Mouse (Mus musculus): Measurements from ENCODE around the gene Abcg5. TPM values are rescaled to one million over a fixed set of nuclear protein-coding genes. Genes with fewer than 3 reads are reported as not detected.

Gene Abcg5
- total and polyA plus RNA-seq, 3 experiments, result not detected

DNA sequence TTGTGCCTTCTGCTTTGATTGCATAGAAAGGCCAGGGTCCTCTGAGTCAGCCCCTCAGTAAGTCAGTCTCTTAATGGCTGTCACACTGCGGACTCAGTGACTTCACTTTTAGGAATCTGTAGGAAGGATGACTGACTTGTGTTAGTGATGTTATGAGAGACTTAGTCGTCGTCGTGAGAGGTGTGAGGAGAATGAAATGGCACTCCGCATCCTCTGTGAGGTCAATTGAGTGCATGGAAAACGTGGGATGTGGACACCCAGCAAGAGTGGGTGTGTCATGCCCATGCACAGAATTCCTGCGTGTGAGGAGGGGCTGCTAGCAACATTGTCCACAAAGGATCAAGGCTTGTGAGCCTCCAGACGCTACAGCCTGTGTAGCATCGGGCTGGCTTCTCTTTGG is 54.2 kb downstream of the Abcg5 start:
- no peak for DNase-seq (ENCODE audit: extremely low read depth)
- Histone ChIP-seq H3K79me2 (replicated peaks; ENCODE audit: control insufficient read depth, extremely low read depth, insufficient read depth, poor library complexity, severe bottlenecking) (no peaks in the 10 kb centered on the region), H3K4me3 (replicated peaks in 1 of 3; ENCODE audit: low read depth in 2 of 3, low read length in 2 of 3, poor library complexity in 1 of 3) (no peak overlapping the region), H3K9me3 (replicated peaks; ENCODE audit: low read length) (peaks cover 5% of the 10 kb centered on the region), H3K4me1 (ENCODE audit: control insufficient read depth in 1 of 2, insufficient read depth in 2 of 2) (peaks cover 8 to 12% of the 10 kb centered on the region in 2 experiments; a peak in 3 of 4 replicates), H3K27me3 (replicated peaks) (no peaks in the 10 kb centered on the region), H3K4me2 (ENCODE audit: insufficient read depth, low read depth, poor library complexity, severe bottlenecking) (no peak overlapping the region), H3K9ac (ENCODE audit: insufficient read depth, low read depth) (no peak overlapping the region), H3K27ac (ENCODE audit: insufficient read depth, low read depth) (no peak overlapping the region), H3K36me3 (replicated peaks in 1 of 2; ENCODE audit: control insufficient read depth in 1 of 2, insufficient read depth in 1 of 2, low read length in 1 of 2) (peaks cover 0 to 12% of the 10 kb centered on the region in 2 experiments)
- TF ChIP-seq CHD1 (IDR thresholded peaks at IDR 0.05; ENCODE audit: low read depth, low read length), result no peak
- TF ChIP-seq BHLHE40 (IDR thresholded peaks at IDR 0.05; ENCODE audit: low read depth, low read length), result no peak
- TF ChIP-seq ZMIZ1 (IDR thresholded peaks at IDR 0.05; ENCODE audit: low read depth, low read length), result no peak
- TF ChIP-seq USF2 (conservative IDR thresholded peaks at IDR 0.05; ENCODE audit: low read depth, low read length), result no peak
- no peak for TF ChIP-seq ZNF384 (IDR thresholded peaks at IDR 0.05; ENCODE audit: low read depth, low read length)
- TF ChIP-seq JUN (IDR thresholded peaks at IDR 0.05; ENCODE audit: insufficient read depth, low read depth, low read length), result no peak
- in situ Hi-C loops (cut with MboI; ENCODE audit: low pct_ligation_motif_present, low pct_unique_long_range_greater_than_20kb, low sequenced_read_pairs) (no loop called here), dilution Hi-C loops (cut with MboI; ENCODE audit: extremely low pct_ligation_motif_present, extremely low pct_unique_long_range_greater_than_20kb, low sequenced_read_pairs) (no loop called here)

DNA sequence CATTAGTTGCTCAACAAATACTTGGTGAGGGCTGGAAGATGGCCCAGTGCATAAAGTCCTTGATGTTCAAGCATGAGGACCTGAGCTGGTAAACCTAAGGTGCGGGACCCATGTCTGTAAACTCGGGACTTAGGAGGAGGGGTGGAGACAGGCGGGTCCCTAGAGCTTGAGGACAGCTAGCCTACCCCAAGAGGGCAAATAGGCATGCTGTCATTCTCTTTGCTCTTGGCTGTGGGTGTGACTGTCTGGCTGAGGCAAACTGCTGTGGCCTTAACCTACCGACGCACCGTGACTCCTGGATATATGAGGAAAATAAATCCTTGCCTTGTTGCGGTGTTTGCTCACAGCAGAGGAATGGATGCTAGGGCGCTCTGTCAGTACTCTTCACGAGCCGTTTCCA is 55.1 kb downstream of the Abcg5 start:
- peaks cover 3 to 6% of the 10 kb centered on the region in 2 experiments; a peak in 3 of 4 replicates for H3K4me1 ChIP-seq (ENCODE audit: control insufficient read depth in 1 of 2, insufficient read depth in 2 of 2)
- dilution Hi-C loops (cut with MboI; ENCODE audit: extremely low pct_ligation_motif_present, extremely low pct_unique_long_range_greater_than_20kb, low sequenced_read_pairs), result no loop called here
- no peak for DNase-seq (ENCODE audit: extremely low read depth)
- 0 out of 2 replicates have a peak overlapping the region, but pooled peaks have one; percentile 62 for H3K4me2 ChIP-seq (ENCODE audit: insufficient read depth, low read depth, poor library complexity, severe bottlenecking)
- no peak overlapping the region for H3K27ac ChIP-seq (ENCODE audit: insufficient read depth, low read depth)
- H3K9ac ChIP-seq (ENCODE audit: insufficient read depth, low read depth), result no peak overlapping the region
- peak overlapping the region in 2 of 3 experiments; percentile 66 for H3K4me3 ChIP-seq (replicated peaks in 1 of 3; ENCODE audit: low read depth in 2 of 3, low read length in 2 of 3, poor library complexity in 1 of 3)
- H3K79me2 ChIP-seq (replicated peaks; ENCODE audit: control insufficient read depth, extremely low read depth, insufficient read depth, poor library complexity, severe bottlenecking), result no peaks in the 10 kb centered on the region
- TF ChIP-seq ZNF384 (IDR thresholded peaks at IDR 0.05; ENCODE audit: low read depth, low read length) (no peak), CTCF (conservative IDR thresholded peaks at IDR 0.05 in 1 of 2, IDR thresholded peaks at IDR 0.05 in 1 of 2; ENCODE audit: low read depth in 2 of 2, low read length in 2 of 2) (no peak), KAT2A (IDR thresholded peaks at IDR 0.05; ENCODE audit: insufficient replicate concordance, low read length) (0 out of 2 replicates have a peak, but pooled peaks have one; percentile 19), RCOR1 (conservative IDR thresholded peaks at IDR 0.05; ENCODE audit: low read depth, low read length) (no peak)
- in situ Hi-C loops (cut with MboI; ENCODE audit: low pct_ligation_motif_present, low pct_unique_long_range_greater_than_20kb, low sequenced_read_pairs), result no loop called here
- H3K36me3 ChIP-seq (replicated peaks in 1 of 2; ENCODE audit: control insufficient read depth in 1 of 2, insufficient read depth in 1 of 2, low read length in 1 of 2), result peaks cover 0 to 9% of the 10 kb centered on the region in 2 experiments
- peaks cover 7% of the 10 kb centered on the region for H3K9me3 ChIP-seq (replicated peaks; ENCODE audit: low read length)
- H3K27me3 ChIP-seq (replicated peaks), result no peaks in the 10 kb centered on the region

DNA sequence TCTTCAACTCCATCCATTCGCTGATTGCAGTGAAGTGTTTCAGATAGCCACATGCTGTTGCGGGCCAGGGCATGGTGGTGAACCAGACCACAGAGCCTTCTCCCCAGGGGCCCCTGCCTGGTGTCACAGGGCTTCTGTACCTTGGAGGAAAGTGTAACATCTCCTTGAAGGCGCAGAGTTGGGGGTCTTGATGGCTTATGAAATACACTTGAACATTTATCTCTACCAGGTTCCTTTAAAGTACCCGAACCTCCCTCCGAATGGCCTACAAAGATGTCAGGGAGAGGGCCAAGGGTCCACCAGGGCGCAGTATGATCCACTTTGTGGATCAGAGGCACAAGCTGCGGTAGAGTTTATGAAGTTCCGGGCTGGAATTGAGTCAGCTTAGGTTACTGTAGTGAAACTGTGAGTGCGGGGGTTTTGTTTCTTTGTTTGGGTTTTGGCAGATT is 55.9 kb downstream of the Abcg5 start:
- Histone ChIP-seq H3K9ac (ENCODE audit: insufficient read depth, low read depth) (peak overlapping the region; percentile 52), H3K4me2 (ENCODE audit: insufficient read depth, low read depth, poor library complexity, severe bottlenecking) (peak overlapping the region; percentile 62), H3K4me1 (ENCODE audit: control insufficient read depth in 1 of 2, insufficient read depth in 2 of 2) (peaks cover 3 to 6% of the 10 kb centered on the region in 2 experiments; a peak in 3 of 4 replicates), H3K27ac (ENCODE audit: insufficient read depth, low read depth) (peak overlapping the region; percentile 51; the same call in 1 of the 2 replicates), H3K36me3 (replicated peaks in 1 of 2; ENCODE audit: control insufficient read depth in 1 of 2, insufficient read depth in 1 of 2, low read length in 1 of 2) (peaks cover 0 to 4% of the 10 kb centered on the region in 2 experiments), H3K9me3 (replicated peaks; ENCODE audit: low read length) (peaks cover 7% of the 10 kb centered on the region), H3K27me3 (replicated peaks) (no peaks in the 10 kb centered on the region), H3K79me2 (replicated peaks; ENCODE audit: control insufficient read depth, extremely low read depth, insufficient read depth, poor library complexity, severe bottlenecking) (no peaks in the 10 kb centered on the region), H3K4me3 (replicated peaks in 1 of 3; ENCODE audit: low read depth in 2 of 3, low read length in 2 of 3, poor library complexity in 1 of 3) (peak overlapping the region; percentile 66 to 86 (median 66))
- in situ Hi-C loops (cut with MboI; ENCODE audit: low pct_ligation_motif_present, low pct_unique_long_range_greater_than_20kb, low sequenced_read_pairs) (no loop called here), dilution Hi-C loops (cut with MboI; ENCODE audit: extremely low pct_ligation_motif_present, extremely low pct_unique_long_range_greater_than_20kb, low sequenced_read_pairs) (no loop called here)
- peak; percentile 78 for DNase-seq (ENCODE audit: extremely low read depth)
- TF ChIP-seq ZC3H11A (IDR thresholded peaks at IDR 0.05; ENCODE audit: low read depth, low read length) (no peak), USF1 (IDR thresholded peaks at IDR 0.05; ENCODE audit: low read depth, low read length) (no peak), E2F4 (IDR thresholded peaks at IDR 0.05; ENCODE audit: insufficient replicate concordance, low read depth, low read length) (no peak), PAX5 (IDR thresholded peaks at IDR 0.05; ENCODE audit: low read length) (no peak), POLR2A (IDR thresholded peaks at IDR 0.05; ENCODE audit: low read depth, low read length) (no peak), POLR2AphosphoS2 (IDR thresholded peaks at IDR 0.05; ENCODE audit: low read depth, low read length) (no peak), UBTF (IDR thresholded peaks at IDR 0.05; ENCODE audit: low read depth, low read length) (no peak), CHD2 (IDR thresholded peaks at IDR 0.05; ENCODE audit: low read length) (no peak), MYC (IDR thresholded peaks at IDR 0.05; ENCODE audit: low read depth, low read length) (no peak), MAZ (IDR thresholded peaks at IDR 0.05; ENCODE audit: low read depth, low read length) (peak; percentile 77; the same call in 1 of the 2 replicates), TBP (conservative IDR thresholded peaks at IDR 0.05; ENCODE audit: low read depth, low read length) (no peak), SMC3 (IDR thresholded peaks at IDR 0.05; ENCODE audit: low read depth, low read length) (peak; percentile 42), IRF4 (IDR thresholded peaks at IDR 0.05; ENCODE audit: low read depth, low read length) (peak; percentile 97), USF2 (conservative IDR thresholded peaks at IDR 0.05; ENCODE audit: low read depth, low read length) (no peak), ELF1 (IDR thresholded peaks at IDR 0.05; ENCODE audit: low read depth, low read length) (peak; percentile 53; the same call in 1 of the 2 replicates), MXI1 (IDR thresholded peaks at IDR 0.05; ENCODE audit: low read depth, low read length) (peak; percentile 5; the same call in 1 of the 2 replicates), JUND (conservative IDR thresholded peaks at IDR 0.05; ENCODE audit: low read depth, low read length) (peak; percentile 86), RCOR1 (conservative IDR thresholded peaks at IDR 0.05; ENCODE audit: low read depth, low read length) (peak; percentile 88), MEF2A (IDR thresholded peaks at IDR 0.05; ENCODE audit: borderline replicate concordance, low read depth, low read length) (peak; percentile 79)
